Mouse (Mus musculus) megakaryocyte, adult 5-6 weeks (primary cell): ENCODE measurements around the gene Lat2. TPM values are rescaled to one million over a fixed set of nuclear protein-coding genes. Genes with fewer than 3 reads are reported as not detected.

Experiments used
- total RNA-seq, 2 experiments: library from RNA; stranded (forward) in 1 of 2; stranded (reverse) in 1 of 2; fragments of 153-499, 151-499 nt in 1 of 2; fragments of 221-1000, 200-1000 nt in 1 of 2; gene quantifications; 2 replicates each; pipeline versions ENCODE4 v1.2.3 to v1.2.4; 2015 to 2017

Lat2 gene
- total RNA-seq, 2 experiments from 2014 or later: 87.7 to 115 TPM

Other genes starting within 250 kb of the Lat2 start
- 4.9 and 5.7 TPM in 2 replicates for gene Gtf2ird1, start 158.3 kb downstream of the Lat2 start, total RNA-seq (2015)
- 4.4 and 8.7 TPM in 2 replicates for gene Gtf2ird1, start 158.3 kb downstream of the Lat2 start, total RNA-seq (2017)
- gene Clip2, start 62.6 kb downstream of the Lat2 start, total RNA-seq (2015): 1.8 and 1.9 TPM in 2 replicates
- 3.7 and 6.7 TPM in 2 replicates for gene Clip2, start 62.6 kb downstream of the Lat2 start, total RNA-seq (2017)
- not detected in 2 replicates for gene Syna, start 54.9 kb downstream of the Lat2 start, total RNA-seq (2015)
- gene Syna, start 54.9 kb downstream of the Lat2 start, total RNA-seq (2017): not detected in 2 replicates
- 161 and 172 TPM in 2 replicates for gene Rfc2, start 33.7 kb downstream of the Lat2 start, total RNA-seq (2015)
- gene Rfc2, start 33.7 kb downstream of the Lat2 start, total RNA-seq (2017): 110 and 115 TPM in 2 replicates
- 160 and 176 TPM in 2 replicates for gene Eif4h, start 24.5 kb upstream of the Lat2 start, total RNA-seq (2015)
- 191 and 197 TPM in 2 replicates for gene Eif4h, start 24.5 kb upstream of the Lat2 start, total RNA-seq (2017)
- gene Limk1, start 73.6 kb upstream of the Lat2 start, total RNA-seq (2015): 9.5 and 11.8 TPM in 2 replicates
- 7.5 and 8.3 TPM in 2 replicates for gene Limk1, start 73.6 kb upstream of the Lat2 start, total RNA-seq (2017)
- gene Eln, start 132.3 kb upstream of the Lat2 start, total RNA-seq (2015): not detected in 2 replicates
- gene Eln, start 132.3 kb upstream of the Lat2 start, total RNA-seq (2017): not detected in 2 replicates